Mouse (Mus musculus) heart, adult 2 months (tissue): ENCODE data around the gene Ptpn1. TPM values are rescaled to one million over a fixed set of nuclear protein-coding genes. Genes with fewer than 3 reads are reported as not detected.

Experiments
- DNase-seq, 2 experiments: peaks; one replicate each; pipeline ENCODE4 v3.0.0; 2021
- H3K27ac ChIP-seq: fragments of 200-600 bp; 2 replicates; pipeline ENCODE4 v1.8.1; 2022
- H3K27me3 ChIP-seq: fragments of 200-500 bp; 2 replicates; pipeline ENCODE4 v1.6.1; 2012; ENCODE audit warnings: mild to moderate bottlenecking, low read length, inconsistent platforms, mixed read lengths; ENCODE audit not compliant: control insufficient read depth, insufficient read depth
- H3K36me3 ChIP-seq: fragments of 200-500 bp; 2 replicates; pipeline ENCODE4 v1.6.1; 2012; ENCODE audit warnings: low read length, inconsistent platforms; ENCODE audit not compliant: control insufficient read depth, insufficient read depth
- H3K4me1 ChIP-seq: fragments of 200-500 bp; 2 replicates; pipeline ENCODE4 v1.6.1; 2011; ENCODE audit warnings: low read length; ENCODE audit not compliant: control insufficient read depth, insufficient read depth
- H3K4me3 ChIP-seq: fragments of 200-600 bp; 2 replicates; pipeline ENCODE4 v1.8.1; 2022
- H3K79me2 ChIP-seq: fragments of 200-500 bp; replicated peaks from 2 replicates; pipeline ENCODE4 v1.6.1; 2012; ENCODE audit warnings: mild to moderate bottlenecking, inconsistent platforms, low read length, moderate library complexity, mixed read lengths; ENCODE audit not compliant: control insufficient read depth, insufficient read depth
- H3K9ac ChIP-seq: fragments of 200-500 bp; 2 replicates; pipeline ENCODE4 v1.6.1; 2012; ENCODE audit warnings: low read depth, mild to moderate bottlenecking, control low read depth, inconsistent platforms, low read length, mixed read lengths
- CTCF ChIP-seq: fragments of 200-600 bp; IDR thresholded peaks from 2 replicates; pipeline ENCODE4 v1.8.1; 2022; ENCODE audit warnings: antibody characterized with exemption, mild to moderate bottlenecking, moderate library complexity
- EP300 ChIP-seq: fragments of 200-500 bp; IDR thresholded peaks from 2 replicates; pipeline ENCODE4 v1.6.1; 2011; ENCODE audit warnings: low read depth, low read length, control low read depth; ENCODE audit not compliant: insufficient read depth
- POLR2A ChIP-seq: fragments of 200-500 bp; IDR thresholded peaks from 2 replicates; pipeline ENCODE4 v1.6.1; 2011; ENCODE audit warnings: mild to moderate bottlenecking, low read depth, low read length, control low read depth; ENCODE audit not compliant: insufficient read depth
- WGBS: fragments of 180-500 bp; shearing (Covaris S2); methylation state at CpG from one replicate; pipeline ENCODE4 v1.1.7; 2018; 5-methylcytosine and 5-hydroxymethylcytosine counted together
- intact Hi-C: fragments of 180-260 bp; cut with DNase I; formaldehyde crosslinking; loops from one replicate; pipeline ENCODE4 v1.15.1; 2025
- polyA plus RNA-seq: library from polyadenylated mRNA; depleted of rRNA; stranded (reverse); fragments of >200 nt; gene quantifications from 2 replicates; pipeline ENCODE4 v1.2.3, GENCODE M21; 2012
- total RNA-seq, 2 experiments: library from RNA; stranded (reverse); gene quantifications; 2 replicates each; pipeline ENCODE4 v1.2.3; 2021

Ptpn1 gene
- total and polyA plus RNA-seq, 3 experiments, result 15.7 to 23.2 (median 21.4) TPM

DNA sequence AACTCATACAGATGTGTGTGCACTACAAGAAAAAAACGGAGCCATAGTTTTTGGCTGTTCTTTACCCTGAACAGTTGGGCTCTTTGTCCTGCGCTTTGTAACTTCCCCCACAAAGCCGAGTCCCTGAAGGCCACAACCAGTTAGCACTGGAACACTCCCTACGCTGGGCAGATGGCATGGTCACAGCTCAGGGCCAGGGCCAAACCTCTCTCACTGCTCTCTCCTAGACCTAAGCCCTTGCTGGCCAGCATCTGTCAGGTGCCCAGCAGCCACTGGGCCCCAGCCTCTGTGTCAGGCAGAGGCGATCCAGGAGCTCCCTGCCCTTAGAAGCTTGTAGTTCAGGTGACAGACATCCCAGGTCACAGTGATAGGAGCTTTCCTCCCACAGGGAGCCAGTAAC lies 13.6 kb downstream of the Ptpn1 start:
- DNase-seq, result no peak
- Histone ChIP-seq H3K4me3 (no peak overlapping the region), H3K79me2 (peaks cover 2% of the 10 kb centered on the region; the same call in 1 of the 2 replicates), H3K9ac (no peak overlapping the region), H3K4me1 (peaks cover 54% of the 10 kb centered on the region), H3K27ac (no peak overlapping the region), H3K36me3 (no peaks in the 10 kb centered on the region; the same call in 1 of the 2 replicates), H3K27me3 (no peaks in the 10 kb centered on the region)
- intact Hi-C loops, result no loop called here
- TF ChIP-seq CTCF (no peak), EP300 (no peak), POLR2A (no peak)
- WGBS, result 76% methylated on average over 5 of the region's 5 CpGs

DNA sequence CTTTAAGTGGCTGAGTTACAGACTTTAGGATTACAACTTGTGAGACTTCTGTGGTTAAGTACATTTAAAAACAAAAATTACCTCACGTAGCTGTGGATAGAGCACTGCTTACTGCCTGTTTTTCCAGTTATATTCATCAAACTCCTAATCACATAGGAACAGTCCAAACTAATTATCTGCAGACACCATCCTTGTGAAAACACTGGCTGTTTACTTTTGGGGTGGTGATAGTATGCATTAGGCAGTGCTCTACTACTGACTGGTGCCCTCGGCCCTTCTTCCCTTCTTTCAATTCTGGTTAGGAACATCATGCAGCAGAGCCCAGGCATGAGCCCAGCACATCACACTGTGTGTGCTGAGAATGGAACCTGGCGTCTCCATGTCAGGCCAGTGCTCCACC lies 15.4 kb downstream of the Ptpn1 start:
- no peaks in the 10 kb centered on the region for H3K27me3 ChIP-seq
- H3K4me1 ChIP-seq, result peaks cover 51% of the 10 kb centered on the region
- no peak for DNase-seq
- no peaks in the 10 kb centered on the region; the same call in 1 of the 2 replicates for H3K36me3 ChIP-seq
- TF ChIP-seq EP300, result no peak
- no peak for TF ChIP-seq POLR2A
- no peak for TF ChIP-seq CTCF
- intact Hi-C loops, result no loop called here
- no peak overlapping the region for H3K9ac ChIP-seq
- H3K79me2 ChIP-seq, result no peaks in the 10 kb centered on the region; the same call in 1 of the 2 replicates
- H3K4me3 ChIP-seq, result no peak overlapping the region
- 85% methylated on average over 3 of the region's 3 CpGs for WGBS
- H3K27ac ChIP-seq, result no peak overlapping the region

DNA sequence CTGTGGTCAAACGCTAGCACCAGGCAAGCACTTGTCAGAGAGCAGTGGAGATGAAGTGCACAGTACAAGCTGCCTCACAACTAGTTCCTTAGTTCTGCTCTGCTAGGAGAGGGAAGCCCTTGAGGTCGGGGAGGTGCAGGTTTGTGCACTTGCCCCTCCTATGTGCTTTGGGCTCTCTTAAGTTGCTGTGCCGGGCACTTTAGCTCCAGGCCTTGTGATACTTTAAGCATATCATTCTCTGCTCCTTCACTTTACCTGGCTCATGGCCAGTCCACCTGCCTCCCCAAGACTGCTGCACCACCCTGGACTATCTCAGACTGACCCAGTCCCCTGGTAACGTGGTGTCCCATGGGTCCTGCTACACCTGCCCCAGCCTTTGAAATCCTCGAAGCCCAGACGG lies 16.2 kb downstream of the Ptpn1 start:
- 82% methylated on average over 6 of the region's 6 CpGs for WGBS
- H3K27ac ChIP-seq, result no peak overlapping the region
- no peaks in the 10 kb centered on the region; the same call in 1 of the 2 replicates for H3K79me2 ChIP-seq
- intact Hi-C loops, result no loop called here
- peaks cover 44% of the 10 kb centered on the region for H3K4me1 ChIP-seq
- TF ChIP-seq EP300 (no peak), POLR2A (no peak), CTCF (no peak)
- H3K36me3 ChIP-seq, result no peaks in the 10 kb centered on the region; the same call in 1 of the 2 replicates
- H3K4me3 ChIP-seq, result no peak overlapping the region
- no peak for DNase-seq
- no peaks in the 10 kb centered on the region for H3K27me3 ChIP-seq
- no peak overlapping the region for H3K9ac ChIP-seq

DNA sequence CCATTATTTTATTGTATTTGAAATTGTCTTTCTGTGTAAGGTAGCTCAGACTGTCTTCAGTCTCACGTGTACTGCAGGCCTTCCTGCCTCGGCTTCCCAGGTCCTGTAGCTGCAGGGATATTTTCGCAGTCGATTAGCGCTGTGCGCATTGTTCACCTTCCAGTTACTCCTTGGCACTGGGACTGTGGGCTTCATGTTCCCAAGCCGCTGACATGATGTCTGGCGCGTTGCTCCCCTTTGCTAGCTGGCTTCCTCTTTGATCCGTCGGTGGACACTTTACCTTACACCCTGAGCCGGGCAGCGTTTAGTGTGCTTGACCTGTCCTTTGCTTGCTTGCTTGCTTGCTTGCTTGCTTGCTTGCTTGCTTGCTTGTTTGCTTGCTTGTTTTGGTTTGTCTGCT lies 16.7 kb downstream of the Ptpn1 start:
- DNase-seq, result no peak
- Histone ChIP-seq H3K27ac (no peak overlapping the region), H3K36me3 (no peaks in the 10 kb centered on the region), H3K9ac (no peak overlapping the region), H3K4me3 (no peak overlapping the region), H3K79me2 (no peaks in the 10 kb centered on the region; the same call in 1 of the 2 replicates), H3K27me3 (no peaks in the 10 kb centered on the region), H3K4me1 (peaks cover 39% of the 10 kb centered on the region)
- WGBS, result 51% methylated on average over 13 of the region's 13 CpGs
- TF ChIP-seq EP300, result no peak
- no peak for TF ChIP-seq CTCF
- TF ChIP-seq POLR2A, result no peak
- intact Hi-C loops, result no loop called here

DNA sequence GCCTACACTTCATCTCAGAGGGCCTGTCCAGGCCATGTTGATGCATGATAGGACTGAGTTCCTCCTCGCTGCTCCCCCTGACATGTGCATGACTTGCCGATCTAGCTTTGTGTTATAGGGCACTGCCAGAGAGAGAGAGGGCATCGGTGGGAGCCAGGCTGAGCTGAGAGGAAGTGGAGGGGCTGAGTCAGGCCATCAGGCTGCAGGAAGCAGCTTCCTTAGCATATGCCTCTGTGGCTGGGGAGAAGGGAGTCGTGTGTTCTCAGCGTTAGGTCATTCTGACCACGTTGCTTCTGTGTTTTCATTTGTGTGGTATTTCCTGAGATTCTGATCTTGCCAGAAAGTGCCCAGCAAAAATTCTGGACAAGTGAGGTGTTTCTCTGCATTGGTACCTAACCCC lies 17.4 kb downstream of the Ptpn1 start:
- TF ChIP-seq POLR2A, result no peak
- TF ChIP-seq CTCF, result no peak
- 0 out of 2 replicates have a peak, but pooled peaks have one; percentile 8 for TF ChIP-seq EP300
- H3K4me1 ChIP-seq, result peaks cover 35% of the 10 kb centered on the region
- no peak overlapping the region for H3K4me3 ChIP-seq
- H3K27ac ChIP-seq, result 0 out of 2 replicates have a peak overlapping the region, but pooled peaks have one; percentile 31
- no peaks in the 10 kb centered on the region; the same call in 1 of the 2 replicates for H3K79me2 ChIP-seq
- intact Hi-C loops, result no loop called here
- 39% methylated on average over 6 of the region's 6 CpGs for WGBS
- peak in 1 of 2 experiments; percentile 57 for DNase-seq
- no peak overlapping the region for H3K9ac ChIP-seq
- H3K27me3 ChIP-seq, result no peaks in the 10 kb centered on the region
- H3K36me3 ChIP-seq, result no peaks in the 10 kb centered on the region

DNA sequence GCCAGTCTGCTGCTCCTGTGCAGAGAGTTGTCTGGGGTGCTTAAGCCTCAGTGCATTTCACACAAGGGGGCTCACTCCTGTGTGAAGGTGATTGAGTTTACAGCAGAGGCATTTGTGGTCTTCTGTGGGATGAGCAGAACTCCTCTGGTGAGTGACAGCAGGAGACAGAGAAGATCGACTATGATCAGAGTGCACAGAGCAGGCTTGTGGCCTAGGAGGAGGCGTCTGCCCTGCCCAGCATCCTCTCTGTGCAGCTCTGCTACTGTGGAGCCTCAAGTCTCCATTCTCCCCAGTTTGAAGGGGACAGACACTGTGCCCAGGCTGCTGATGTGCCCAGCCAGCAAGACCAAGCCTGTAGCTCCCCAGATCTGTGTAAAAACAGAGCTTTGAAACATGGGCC lies 18.0 kb downstream of the Ptpn1 start:
- TF ChIP-seq POLR2A, result no peak
- Histone ChIP-seq H3K27me3 (no peaks in the 10 kb centered on the region), H3K27ac (0 out of 2 replicates have a peak overlapping the region, but pooled peaks have one; percentile 31), H3K9ac (no peak overlapping the region), H3K4me1 (peaks cover 33% of the 10 kb centered on the region), H3K36me3 (no peaks in the 10 kb centered on the region), H3K79me2 (no peaks in the 10 kb centered on the region; the same call in none of the 2 replicates), H3K4me3 (no peak overlapping the region)
- 55% methylated on average over 2 of the region's 2 CpGs for WGBS
- DNase-seq, result no peak
- intact Hi-C loops, result no loop called here
